Mouse (Mus musculus): ENCODE results near the gene Dedd2.

The Dedd2 gene

DNA sequence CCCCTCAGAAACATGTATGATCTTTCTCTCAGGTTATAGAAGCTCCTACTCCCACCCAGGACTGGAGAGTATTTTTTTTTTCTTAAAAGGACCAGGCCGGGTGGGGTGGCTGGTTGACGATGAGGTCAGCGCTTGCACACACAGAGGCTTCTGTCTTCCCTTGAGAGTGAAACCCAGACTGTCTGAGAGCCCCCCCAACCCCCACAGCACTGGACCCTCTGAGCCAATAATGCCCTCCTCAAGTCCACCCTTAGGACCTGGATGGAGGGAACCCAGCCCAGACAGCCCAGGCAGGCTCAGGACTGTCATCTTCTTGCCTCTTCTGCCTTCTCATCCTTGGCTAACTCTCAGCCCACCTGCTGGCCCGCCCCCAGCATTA is 26.3 kb upstream of the Dedd2 start:
- DNase-seq (ENCODE audit: low read depth in 1 of 2, low spot score in 2 of 2), result no peak

DNA sequence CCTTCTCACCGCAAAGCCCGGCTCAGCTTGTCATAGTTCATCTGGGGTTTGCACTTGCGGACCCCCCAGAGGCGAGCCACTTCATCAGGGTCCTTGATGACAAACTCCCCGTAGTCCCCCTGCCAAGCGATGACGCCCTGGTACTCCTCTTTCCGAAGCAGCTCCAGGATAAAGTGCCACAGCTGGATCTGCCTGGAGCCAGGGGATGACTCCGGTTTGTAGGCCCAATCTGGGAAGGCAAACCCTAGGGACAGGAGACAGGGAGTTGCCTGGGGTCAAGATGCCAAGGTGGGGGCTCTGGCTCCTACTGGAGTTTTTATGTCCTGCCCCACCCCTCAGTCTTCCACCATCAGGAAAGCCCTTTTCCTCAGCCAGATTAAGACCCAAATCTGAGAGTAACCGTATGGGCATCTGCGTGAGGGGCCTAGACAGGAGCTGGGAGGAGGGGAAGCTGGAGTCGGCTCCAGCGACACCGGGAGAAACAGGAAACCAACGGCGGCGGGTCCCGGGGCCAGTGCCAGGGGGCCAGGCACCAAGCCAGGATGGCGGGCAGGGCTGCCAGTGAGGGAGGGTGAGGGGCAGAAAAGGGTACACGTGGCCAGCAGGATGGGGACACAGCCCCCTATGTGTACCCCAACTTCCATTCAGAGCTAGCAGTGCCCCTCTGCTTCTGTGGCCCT is 25.8 kb upstream of the Dedd2 start:
- no peak for DNase-seq (ENCODE audit: low read depth in 1 of 2, low spot score in 2 of 2)

DNA sequence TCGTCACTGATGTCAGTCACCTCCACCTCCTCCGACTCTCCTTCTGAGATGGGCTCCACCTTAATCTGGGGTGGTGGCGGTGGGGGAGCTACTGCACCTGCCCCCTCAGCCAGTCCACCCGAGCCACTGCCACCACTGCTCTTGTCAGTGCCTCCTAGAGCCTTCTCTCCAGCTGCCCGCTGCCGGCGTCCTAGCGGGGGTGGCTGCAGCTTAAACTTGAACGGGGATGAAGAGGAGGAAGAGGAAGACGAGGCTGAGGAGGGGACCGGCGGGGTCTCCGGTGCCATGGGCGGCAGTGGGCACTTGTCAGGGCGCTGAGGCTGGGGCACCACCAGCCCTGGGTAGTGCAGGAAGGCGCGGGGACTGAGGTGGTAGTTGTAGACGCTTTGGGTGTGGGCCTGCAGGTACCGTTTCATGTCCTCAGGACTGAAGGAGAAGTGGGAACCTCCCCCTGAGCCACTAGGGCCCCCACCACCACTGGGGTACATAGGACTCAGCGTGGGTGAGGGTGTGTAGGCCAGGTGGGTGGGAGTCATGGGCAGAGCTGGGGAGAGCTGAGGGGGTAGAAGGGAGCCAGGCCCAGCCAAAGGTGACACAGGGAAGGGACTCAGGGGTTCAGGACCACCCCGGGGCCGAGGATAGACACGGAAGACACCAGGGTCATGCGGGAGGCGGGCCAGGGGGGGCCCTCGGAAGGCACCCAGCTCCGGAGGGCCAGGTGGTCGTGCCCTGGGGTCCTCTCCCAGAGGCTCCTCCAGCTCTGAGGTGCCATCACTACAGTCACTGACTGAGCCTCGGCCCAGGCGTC is 24.4 kb upstream of the Dedd2 start:
- no peak for DNase-seq (ENCODE audit: low read depth in 1 of 2, low spot score in 2 of 2)

DNA sequence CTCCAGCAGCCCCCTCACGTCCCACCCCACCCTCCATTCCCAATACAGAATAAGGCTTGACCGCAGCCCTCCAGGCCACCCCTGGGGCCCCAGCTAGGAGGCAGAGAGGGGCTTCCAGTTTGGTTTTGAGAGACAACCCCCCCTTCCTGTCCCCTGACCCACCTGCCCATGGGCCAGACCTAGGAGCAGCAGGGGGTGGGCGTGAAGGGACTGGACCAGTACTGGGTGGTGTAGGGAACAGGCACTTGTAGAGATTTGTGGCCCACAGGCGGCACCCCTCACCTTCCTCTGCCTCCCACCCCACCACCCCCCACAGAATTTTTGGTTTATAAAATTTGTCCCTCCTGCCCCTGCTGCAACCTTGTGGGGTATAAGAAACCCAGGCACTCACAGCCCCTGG is 22.9 kb upstream of the Dedd2 start:
- no peak for DNase-seq (ENCODE audit: low read depth in 1 of 2, low spot score in 2 of 2)

DNA sequence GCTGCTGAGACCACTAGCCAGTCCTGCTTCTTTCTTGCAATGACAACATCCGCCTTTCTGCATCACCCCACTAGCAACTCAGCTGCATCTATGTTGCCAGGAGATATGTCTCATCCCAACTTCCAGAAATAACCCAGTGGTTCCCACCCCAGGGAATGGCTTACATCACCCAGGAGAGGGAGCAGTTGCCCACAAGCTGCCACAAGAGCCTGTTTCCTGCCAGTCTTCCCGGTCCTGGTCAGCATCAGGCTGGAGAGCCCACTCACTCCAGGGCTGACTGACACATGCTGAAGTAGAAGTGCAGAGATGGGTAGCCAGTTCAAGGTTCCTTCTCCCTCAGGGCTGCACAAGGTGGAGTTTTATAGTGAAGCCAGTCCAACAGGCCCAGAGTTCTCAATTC is 20.6 kb upstream of the Dedd2 start:
- DNase-seq (ENCODE audit: low read depth in 1 of 2, low spot score in 2 of 2), result no peak

DNA sequence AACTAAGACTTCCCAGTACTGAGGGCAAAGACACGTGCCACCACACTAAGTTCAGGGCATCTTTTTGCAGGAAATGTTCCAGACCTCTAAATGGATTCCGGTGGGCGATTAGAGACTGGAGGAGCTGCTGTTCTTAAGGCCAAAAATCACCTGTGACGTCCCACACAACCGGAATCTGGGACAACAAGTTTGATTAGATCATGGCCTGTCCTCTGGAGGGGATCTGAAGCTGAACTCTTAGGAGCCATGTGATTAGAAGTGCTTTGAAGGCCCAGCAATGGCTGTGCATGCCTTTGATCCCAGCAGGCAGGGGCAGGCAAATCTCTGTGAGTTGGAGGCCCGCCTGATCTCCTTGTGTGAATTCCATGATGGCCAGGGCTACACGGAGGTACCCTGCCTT is 20.2 kb upstream of the Dedd2 start:
- no peak for DNase-seq (ENCODE audit: low read depth in 1 of 2, low spot score in 2 of 2)

DNA sequence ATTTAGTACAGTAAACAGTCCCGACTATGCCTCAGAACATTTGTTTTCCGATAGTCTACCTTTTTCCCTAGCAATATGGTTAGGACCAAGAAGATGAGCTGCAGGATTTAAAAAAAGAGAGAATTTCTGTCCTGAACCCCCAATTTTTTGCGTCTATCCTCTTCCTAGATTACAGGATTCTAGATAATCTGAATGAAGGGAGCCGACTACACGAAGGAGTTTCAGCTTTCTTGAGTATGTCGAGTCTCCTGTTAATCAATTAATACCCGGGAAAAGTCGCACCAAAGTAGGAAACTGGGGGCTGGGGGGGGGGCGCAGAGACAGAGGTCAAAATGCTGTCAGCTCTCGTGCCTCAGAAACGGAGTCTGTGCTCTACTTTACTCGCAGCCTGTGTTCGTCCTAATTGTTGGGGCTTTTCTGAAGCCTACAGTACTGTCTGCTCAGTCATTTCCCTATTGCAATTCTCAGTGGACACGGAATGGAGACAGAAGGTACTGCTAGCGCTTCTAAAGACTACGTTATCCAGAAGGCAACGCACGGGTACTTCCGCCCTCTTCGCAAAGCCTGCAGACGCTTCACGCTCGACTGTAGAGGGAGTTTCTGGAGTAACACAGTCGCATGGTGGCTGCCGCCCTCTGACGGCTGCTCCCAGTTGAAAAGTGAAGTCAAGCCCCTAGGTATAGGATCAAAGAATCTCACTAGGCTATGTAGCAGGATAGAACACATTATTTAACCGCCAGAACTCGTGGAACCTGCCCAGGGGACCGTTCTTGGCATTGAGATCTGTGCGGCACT is 18.6 kb upstream of the Dedd2 start:
- DNase-seq (ENCODE audit: low read depth in 1 of 2, low spot score in 2 of 2), result peak; percentile 72 to 76

DNA sequence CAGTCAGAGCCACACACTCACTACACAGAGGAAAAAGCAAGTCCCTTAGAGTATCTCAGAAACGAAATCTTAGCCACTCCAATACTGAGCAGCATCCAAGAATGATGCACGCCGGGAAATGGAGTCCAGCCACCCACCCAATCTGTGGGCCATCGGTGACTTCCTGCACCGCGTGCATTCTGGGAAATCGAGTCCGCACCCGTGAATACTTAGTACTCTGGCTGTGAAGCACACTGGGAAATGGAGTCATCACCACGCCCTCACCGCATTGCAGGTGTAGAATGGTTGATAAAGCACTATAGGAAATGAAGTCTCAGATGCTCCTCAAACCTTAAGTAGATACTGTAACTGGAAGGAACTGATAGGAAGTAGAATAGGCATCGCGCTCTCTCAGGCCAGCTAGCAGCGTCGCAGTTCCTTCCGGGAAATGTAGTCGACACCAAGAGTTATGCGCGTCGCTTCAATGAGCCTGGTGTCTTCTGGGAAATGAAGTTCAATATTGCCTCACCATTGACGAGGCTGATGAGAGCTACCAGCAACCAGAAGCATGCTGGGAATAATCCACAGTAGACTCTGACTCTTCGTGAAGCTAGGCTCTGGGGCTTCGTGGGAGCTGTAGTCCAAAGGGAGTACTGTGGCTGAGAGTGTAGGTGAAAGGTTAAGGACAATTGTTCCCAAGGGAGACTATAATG is 17.7 kb upstream of the Dedd2 start:
- DNase-seq (ENCODE audit: low read depth in 1 of 2, low spot score in 2 of 2), result peak; percentile 83 to 89

DNA sequence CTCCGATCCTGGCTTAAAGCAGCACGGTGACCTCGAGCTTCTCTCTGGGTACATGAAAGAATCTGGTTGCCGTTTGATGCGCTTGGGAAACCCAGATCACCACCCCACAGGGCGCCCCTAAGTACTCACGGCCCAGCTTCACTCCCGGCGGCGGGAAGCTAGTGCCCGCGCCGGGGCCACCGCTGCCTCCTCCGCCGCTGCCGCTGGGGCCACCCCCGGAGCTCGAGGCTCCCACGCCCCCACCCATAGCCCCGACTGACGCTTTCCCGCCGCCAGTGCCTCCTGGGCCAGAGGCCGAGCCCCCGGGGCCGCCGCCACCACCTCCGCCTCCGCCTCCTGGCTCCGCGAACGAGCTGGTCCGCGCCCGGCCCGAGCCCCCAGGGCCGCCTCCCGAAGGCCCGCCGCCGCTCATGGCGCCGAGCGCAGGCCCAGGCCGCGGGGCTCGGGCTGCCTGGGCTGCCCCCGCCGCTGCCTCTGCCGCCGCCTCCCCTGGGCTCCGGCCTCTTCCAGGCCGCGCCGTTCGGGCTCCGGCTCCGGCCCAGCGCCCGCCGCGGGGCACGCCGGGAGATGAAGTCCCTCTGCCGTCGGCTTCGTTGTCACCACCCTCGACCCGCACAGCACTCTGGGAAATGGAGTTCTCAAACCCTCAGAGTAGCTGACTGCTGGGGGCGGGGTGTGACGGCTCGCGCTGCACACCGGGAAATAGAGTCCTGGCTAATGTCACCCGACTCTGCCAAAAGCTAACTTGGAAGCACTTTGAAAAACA is 17.0 kb upstream of the Dedd2 start, which contains the start of gene Gsk3a:
TSS of gene Gsk3a (minus strand) at position 603 of the 766 bp plus-strand sequence.
- peak; percentile 94 to 95 for DNase-seq (ENCODE audit: low read depth in 1 of 2, low spot score in 2 of 2)

DNA sequence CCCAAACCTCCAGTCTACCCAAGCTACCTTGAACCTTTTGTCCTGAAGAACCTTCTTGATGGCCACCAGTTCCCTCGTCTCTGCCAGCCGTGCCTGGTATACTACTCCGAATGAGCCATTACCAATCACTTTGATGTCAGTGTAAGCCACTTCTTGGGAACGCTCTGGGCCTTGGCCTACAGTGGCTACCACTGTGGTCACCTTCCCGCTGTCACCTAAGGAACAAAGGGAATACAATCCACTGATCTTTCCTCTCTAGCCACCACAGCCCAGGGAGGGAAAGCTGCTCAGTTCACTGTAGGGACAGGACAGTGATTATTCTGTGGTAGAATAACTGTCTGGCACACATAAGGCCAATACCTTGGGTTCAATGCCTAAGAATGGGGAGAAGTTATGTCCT is 15.1 kb upstream of the Dedd2 start:
- no peak for DNase-seq (ENCODE audit: low read depth in 1 of 2, low spot score in 2 of 2)

DNA sequence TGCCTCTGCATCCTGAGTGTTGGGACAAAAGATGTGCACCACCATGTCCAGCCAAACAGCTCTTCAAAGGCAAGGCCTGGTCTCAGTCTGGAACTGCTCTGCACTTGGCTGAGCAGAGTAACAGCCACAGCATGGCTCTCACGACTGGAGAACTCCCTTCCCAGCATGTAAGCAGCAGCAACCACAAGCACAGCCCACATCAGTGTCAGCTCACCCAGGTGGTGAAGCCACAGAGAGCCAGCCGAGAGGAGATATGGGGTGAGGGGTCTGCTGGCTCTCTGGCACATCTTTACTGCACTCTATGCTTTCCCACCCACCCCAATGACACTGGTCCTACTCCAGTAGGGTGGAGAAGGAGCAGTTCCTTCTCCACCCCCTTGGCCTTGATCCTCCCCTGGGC is 12.6 kb upstream of the Dedd2 start:
- no peak for DNase-seq (ENCODE audit: low read depth in 1 of 2, low spot score in 2 of 2)

DNA sequence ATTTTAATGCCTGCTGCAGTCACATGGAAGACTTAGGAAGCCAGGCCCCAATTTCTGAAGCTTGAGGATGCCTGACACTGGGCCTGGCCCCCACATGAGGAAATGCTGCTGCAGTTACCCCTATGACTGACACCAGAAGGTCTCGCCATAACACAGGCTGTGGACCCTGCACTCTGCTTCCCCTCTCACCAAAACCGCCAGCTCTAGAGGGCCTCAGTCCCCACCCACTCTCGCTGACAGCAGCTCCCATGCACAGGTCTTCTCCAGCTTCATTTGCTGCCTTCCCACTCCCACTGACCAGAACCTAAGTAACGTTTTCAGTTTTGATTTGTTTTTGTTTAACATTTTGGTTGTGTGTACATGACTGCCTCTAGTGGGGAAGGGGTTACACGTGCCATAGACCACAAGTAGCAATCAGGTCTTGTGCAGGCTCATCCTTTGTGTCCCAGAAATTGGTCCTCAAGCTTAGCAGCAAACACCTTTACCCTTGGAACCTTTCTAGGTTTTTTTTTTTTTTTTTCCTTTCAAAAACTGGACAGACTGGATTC is 11.8 kb upstream of the Dedd2 start:
- no peak for DNase-seq (ENCODE audit: low read depth in 1 of 2, low spot score in 2 of 2)

DNA sequence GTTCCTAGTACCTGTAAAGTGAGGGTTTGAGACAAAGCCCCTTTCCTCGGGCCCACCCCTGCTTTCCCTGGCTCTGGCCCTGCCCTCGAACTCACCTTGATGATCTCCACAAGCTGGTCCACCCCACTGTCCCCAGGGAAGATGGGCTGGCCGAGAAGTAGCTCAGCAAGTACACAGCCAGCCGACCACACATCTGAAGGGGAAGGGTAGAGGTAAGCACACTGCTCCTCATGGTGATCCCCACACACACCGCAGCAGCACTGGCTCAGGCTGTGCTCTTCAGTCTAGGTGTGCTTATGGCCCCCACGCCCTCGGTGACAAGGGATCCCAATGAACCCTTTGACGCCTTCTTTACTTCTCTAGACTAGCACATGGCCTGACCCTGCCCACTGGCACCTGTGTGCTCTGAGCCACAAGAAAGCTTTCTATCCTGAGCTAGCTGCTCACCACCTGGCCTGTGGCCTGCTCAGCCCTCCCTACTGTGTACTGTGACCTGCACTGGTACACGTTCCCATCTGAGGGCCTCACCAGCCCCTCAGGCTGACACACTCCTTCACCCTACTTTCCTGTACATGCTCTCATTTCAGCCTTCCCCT is 10.4 kb upstream of the Dedd2 start:
- no peak for DNase-seq (ENCODE audit: low read depth in 1 of 2, low spot score in 2 of 2)

DNA sequence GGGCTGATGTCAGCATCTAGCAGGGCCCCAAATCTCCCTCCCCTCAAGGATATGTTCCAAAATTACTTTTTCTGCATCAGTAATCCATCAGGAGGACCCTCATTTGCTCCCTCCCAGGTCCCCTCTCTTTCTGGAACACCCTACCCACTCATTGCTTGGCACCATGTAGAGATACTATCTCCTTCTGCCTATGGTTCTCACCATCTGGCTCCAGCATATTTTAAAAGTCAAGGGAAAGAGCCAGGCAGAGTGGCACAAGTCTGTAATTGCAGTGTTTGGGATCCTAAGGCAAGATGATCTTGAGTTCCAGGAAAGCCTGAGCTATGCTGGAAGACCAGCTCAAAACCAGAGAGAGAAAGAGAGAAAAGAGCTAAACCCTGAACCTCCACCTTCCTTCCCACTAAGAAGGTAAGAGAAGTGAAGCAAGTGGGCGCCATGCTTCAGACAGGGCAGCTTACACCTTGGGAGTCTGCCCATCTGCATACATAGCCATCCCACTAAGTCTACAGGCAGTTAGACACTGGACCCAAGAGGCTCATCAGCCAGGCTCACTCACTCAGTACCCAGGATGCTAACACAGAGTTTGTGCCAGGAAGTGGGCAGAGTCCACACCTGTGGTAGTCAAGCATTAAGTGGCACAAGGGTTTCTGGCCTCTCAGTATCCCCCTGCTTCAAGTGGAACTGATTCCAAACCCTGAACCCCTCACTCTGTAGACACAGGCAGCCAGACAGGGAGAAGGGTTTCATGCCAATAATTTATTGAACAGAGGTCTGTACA is 7.3 kb upstream of the Dedd2 start:
- DNase-seq (ENCODE audit: low read depth in 1 of 2, low spot score in 2 of 2), result no peak

DNA sequence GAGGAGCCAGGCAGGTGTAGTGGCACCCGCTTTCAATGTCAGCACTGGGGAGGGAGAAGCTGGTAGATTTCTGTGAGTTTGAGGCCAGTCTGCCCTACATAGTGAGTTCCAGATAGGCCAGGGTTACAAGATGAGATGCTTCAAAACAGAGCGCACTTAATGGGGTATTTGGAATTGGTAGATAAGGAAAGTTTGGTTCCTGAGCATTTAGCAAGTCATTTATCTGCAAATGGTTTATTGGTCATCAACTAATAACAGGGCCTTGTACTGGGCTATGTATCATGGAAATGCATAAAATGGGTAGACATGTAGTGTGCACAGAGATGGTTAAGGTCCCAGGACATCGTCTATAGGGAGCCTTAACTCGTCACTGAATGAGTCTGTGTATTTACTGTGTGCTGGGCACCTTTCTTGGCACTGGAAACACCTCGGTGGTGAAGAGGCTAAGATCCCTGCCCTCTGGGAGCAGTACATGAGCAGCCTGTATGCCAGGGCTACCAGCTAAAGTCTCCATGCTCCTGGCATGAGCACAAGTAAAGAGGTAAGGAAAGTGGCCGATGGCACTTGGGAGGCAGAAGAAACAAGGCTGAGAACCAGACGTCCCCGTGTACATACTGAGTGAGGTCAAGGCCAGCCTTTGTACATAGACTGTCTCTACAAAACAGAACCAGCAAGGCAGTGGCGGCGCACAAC is 2.0 kb upstream of the Dedd2 start:
- no peak for DNase-seq (ENCODE audit: low read depth in 1 of 2, low spot score in 2 of 2)

DNA sequence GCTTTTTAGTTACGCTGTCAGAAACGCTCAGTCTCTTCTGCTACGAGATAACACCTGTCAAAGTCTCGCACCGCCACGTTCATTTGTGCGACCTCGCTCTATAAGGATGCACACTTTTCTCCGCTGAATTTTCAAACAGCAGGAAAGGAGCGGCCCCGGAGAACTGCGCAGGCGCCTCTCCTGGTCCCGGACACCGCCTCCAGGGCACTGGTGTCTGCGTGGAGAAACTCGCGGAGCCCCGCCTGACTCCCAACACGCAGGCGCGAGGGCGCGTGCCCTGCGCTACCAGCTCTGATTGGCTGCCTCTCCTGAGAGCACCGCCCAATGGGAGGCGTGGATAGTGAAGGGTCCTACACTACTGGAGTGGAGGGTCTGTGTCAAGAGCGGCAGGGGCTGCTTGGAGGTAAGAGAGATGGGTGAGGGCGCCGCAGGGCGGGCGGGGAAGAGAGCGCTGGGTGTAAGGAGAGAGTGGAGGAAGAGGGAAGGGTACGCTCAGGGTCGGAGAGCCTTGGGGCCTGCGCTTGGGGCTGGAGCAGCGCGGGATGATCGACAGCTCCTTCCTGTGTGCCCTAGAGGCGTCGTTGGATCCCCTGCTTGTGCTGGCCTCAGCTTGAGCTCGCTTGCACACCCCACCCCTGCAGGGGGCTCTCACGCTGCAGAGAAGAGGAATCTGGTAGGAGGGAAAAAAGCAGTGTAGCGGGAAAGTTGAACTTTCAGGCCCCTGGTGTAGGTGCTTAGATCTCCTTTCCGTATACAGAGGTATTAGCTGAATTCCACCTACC is 878 bp upstream of the Dedd2 start, which contains the start of gene Zfp526:
TSS of gene Zfp526 (plus strand) at position 324 of the 782 bp plus-strand sequence.
- peak; percentile 80 to 88 for DNase-seq (ENCODE audit: low read depth in 1 of 2, low spot score in 2 of 2)

DNA sequence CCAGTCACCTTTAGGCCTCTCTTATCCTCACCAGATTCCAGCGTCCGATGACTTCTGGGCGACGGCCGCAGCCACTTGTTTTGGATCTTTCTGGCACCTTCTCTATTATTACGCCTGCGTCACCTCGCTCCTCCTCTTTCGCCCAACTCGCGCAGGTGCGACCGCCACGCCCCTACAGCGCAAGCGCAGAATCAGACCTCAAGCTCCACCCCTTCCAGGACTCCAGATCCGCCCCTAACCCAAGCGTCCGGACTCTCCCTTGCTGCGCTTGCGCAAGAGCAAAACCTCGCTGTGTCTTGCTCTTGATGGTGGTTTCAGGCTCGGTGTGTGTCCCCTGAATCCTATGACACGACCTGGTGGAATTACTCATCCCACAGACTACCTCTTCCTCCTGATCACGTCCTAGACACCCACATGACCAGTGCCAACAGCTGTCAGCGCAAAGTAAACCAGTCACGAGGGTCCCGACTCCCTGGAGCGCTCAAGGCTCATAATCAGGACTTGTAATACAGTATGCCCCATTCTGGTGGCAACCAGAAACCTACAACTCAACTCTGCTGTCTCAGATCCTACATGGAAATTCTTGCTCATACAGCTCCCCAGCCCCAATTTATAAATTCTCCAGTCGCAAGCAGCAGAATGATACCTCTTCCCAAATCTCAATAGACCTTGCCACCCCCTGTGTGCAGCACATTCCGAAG is 509 bp downstream of the Dedd2 start:
- DNase-seq (ENCODE audit: low read depth in 1 of 2, low spot score in 2 of 2), result peak; percentile 91 to 93
